Mouse (Mus musculus): ENCODE results near the gene 4930447C04Rik. TPM values are rescaled to one million over a fixed set of nuclear protein-coding genes. Genes with fewer than 3 reads are reported as not detected.
A peak's percentile ranks its signal among the peaks of the same experiment; 100 is the strongest.

Gene 4930447C04Rik
- polyA plus RNA-seq, 1 experiment, result not detected

DNA sequence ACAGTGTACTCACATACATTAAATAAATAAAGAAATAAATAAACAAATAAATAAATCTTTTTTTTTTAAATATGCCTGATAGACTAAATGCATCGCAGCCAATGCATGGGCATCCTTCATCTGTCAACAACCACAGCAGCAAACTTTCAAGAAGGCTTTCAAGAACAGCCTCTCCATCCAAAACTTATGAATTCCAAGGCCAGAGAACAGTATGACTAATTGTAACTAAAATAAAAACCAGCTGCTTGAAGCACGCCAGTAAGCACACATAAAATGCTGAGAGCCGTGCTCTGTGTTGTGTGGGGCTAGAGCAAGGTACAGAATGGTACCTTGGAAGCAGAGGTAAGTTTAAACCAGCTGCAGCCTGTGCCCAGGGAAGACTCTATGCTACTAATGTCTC lies 37.3 kb upstream of the 4930447C04Rik start:
- H3K36me3 ChIP-seq (ENCODE audit: control insufficient read depth, insufficient read depth), result no peaks in the 10 kb centered on the region
- H3ac ChIP-seq (ENCODE audit: control insufficient read depth, insufficient read length), result no peak overlapping the region
- no peak overlapping the region for H3K4me3 ChIP-seq
- peaks cover 7% of the 10 kb centered on the region for H3K27me3 ChIP-seq (ENCODE audit: control insufficient read depth, insufficient read depth, insufficient read length)
- H3K4me2 ChIP-seq (ENCODE audit: low read depth), result no peak overlapping the region
- no peaks in the 10 kb centered on the region for H3K79me2 ChIP-seq (ENCODE audit: control insufficient read depth, insufficient read depth)
- TF ChIP-seq SRF (IDR thresholded peaks at IDR 0.05; ENCODE audit: control insufficient read depth, insufficient read length, low read depth), result no peak
- TF ChIP-seq REST (IDR thresholded peaks at IDR 0.05; ENCODE audit: insufficient read depth, insufficient read length), result no peak
- no peak for TF ChIP-seq POLR2AphosphoS2 (IDR thresholded peaks at IDR 0.05; ENCODE audit: insufficient read length, low read depth)
- TF ChIP-seq TCF12 (IDR thresholded peaks at IDR 0.05; ENCODE audit: insufficient read depth, poor library complexity, severe bottlenecking), result no peak
- TF ChIP-seq MYOD1 (IDR thresholded peaks at IDR 0.05; ENCODE audit: control insufficient read depth in 1 of 3, insufficient read length in 2 of 3, low read depth in 2 of 3), result no peak
- TF ChIP-seq POLR2A (IDR thresholded peaks at IDR 0.05; ENCODE audit: insufficient read length, low read depth), result no peak

- Histone ChIP-seq H3K4me3 (no peak overlapping the region), H3K4me2 (ENCODE audit: low read depth) (peak overlapping the region; percentile 87), H3K27me3 (ENCODE audit: control insufficient read depth, insufficient read depth, insufficient read length) (peaks cover 16% of the 10 kb centered on the region), H3ac (ENCODE audit: control insufficient read depth, insufficient read length) (no peak overlapping the region), H3K36me3 (ENCODE audit: control insufficient read depth, insufficient read depth) (no peaks in the 10 kb centered on the region), H3K79me2 (ENCODE audit: control insufficient read depth, insufficient read depth) (no peaks in the 10 kb centered on the region)
- no peak for TF ChIP-seq TCF3 (IDR thresholded peaks at IDR 0.05; ENCODE audit: insufficient read length, low read depth)
- no peak for TF ChIP-seq REST (IDR thresholded peaks at IDR 0.05; ENCODE audit: insufficient read depth, insufficient read length)
- TF ChIP-seq POLR2A (IDR thresholded peaks at IDR 0.05; ENCODE audit: insufficient read length, low read depth), result no peak
- no peak for TF ChIP-seq POLR2AphosphoS2 (IDR thresholded peaks at IDR 0.05; ENCODE audit: insufficient read length, low read depth)
- no peak for TF ChIP-seq TCF12 (IDR thresholded peaks at IDR 0.05; ENCODE audit: insufficient read depth, poor library complexity, severe bottlenecking)
- no peak for TF ChIP-seq MAX (IDR thresholded peaks at IDR 0.05; ENCODE audit: low read depth)
- no peak for TF ChIP-seq E2F4 (IDR thresholded peaks at IDR 0.05; ENCODE audit: insufficient read depth)
- no peak for TF ChIP-seq CEBPB (IDR thresholded peaks at IDR 0.05; ENCODE audit: insufficient read depth, poor library complexity, severe bottlenecking)
- TF ChIP-seq SRF (IDR thresholded peaks at IDR 0.05; ENCODE audit: control insufficient read depth, insufficient read length, low read depth), result no peak
- TF ChIP-seq MYOG (IDR thresholded peaks at IDR 0.05; ENCODE audit: control insufficient read depth in 1 of 3, insufficient read depth in 1 of 3, insufficient read length in 2 of 3, low read depth in 2 of 3), result no peak
- no peak for TF ChIP-seq MYOD1 (IDR thresholded peaks at IDR 0.05; ENCODE audit: control insufficient read depth in 1 of 3, insufficient read length in 2 of 3, low read depth in 2 of 3)
- TF ChIP-seq USF1 (IDR thresholded peaks at IDR 0.05; ENCODE audit: low read depth), result no peak
Measured at GRCm38 (mm10) chr12:72976718-72977117, 36.1 kb upstream of the 4930447C04Rik start.

DNA sequence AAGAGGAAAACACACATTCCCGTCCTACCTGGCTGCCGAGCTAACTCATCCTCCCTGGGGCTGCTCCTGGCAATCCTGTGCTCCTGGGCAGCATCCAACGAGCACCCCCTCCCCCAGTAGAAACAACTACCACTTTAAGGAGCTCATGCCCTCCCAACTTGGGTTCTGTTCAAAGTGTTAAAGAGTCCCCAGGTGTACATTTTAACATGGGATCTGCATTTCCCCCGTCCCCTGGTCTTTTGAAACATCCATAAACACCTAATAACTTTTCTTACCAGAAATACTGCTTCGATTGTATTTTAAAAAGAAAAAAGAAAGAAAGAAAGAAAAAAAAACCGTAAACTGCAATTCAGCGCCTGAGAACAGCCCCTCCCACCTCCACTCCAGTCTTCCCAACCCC lies 35.6 kb upstream of the 4930447C04Rik start:
- Histone ChIP-seq H3K27me3 (ENCODE audit: control insufficient read depth, insufficient read depth, insufficient read length) (peaks cover 18% of the 10 kb centered on the region), H3K4me2 (ENCODE audit: low read depth) (peak overlapping the region; percentile 87), H3K4me3 (no peak overlapping the region), H3K79me2 (ENCODE audit: control insufficient read depth, insufficient read depth) (no peaks in the 10 kb centered on the region), H3ac (ENCODE audit: control insufficient read depth, insufficient read length) (no peak overlapping the region), H3K36me3 (ENCODE audit: control insufficient read depth, insufficient read depth) (no peaks in the 10 kb centered on the region)
- TF ChIP-seq POLR2A (IDR thresholded peaks at IDR 0.05; ENCODE audit: insufficient read length, low read depth) (no peak), TCF12 (IDR thresholded peaks at IDR 0.05; ENCODE audit: insufficient read depth, poor library complexity, severe bottlenecking) (no peak), USF1 (IDR thresholded peaks at IDR 0.05; ENCODE audit: low read depth) (no peak), TCF3 (IDR thresholded peaks at IDR 0.05; ENCODE audit: insufficient read length, low read depth) (no peak), POLR2AphosphoS2 (IDR thresholded peaks at IDR 0.05; ENCODE audit: insufficient read length, low read depth) (no peak), MYOD1 (IDR thresholded peaks at IDR 0.05; ENCODE audit: control insufficient read depth in 1 of 3, insufficient read length in 2 of 3, low read depth in 2 of 3) (no peak), SRF (IDR thresholded peaks at IDR 0.05; ENCODE audit: control insufficient read depth, insufficient read length, low read depth) (no peak), CEBPB (IDR thresholded peaks at IDR 0.05; ENCODE audit: insufficient read depth, poor library complexity, severe bottlenecking) (no peak), REST (IDR thresholded peaks at IDR 0.05; ENCODE audit: insufficient read depth, insufficient read length) (no peak), MYOG (IDR thresholded peaks at IDR 0.05; ENCODE audit: control insufficient read depth in 1 of 3, insufficient read depth in 1 of 3, insufficient read length in 2 of 3, low read depth in 2 of 3) (no peak)

DNA sequence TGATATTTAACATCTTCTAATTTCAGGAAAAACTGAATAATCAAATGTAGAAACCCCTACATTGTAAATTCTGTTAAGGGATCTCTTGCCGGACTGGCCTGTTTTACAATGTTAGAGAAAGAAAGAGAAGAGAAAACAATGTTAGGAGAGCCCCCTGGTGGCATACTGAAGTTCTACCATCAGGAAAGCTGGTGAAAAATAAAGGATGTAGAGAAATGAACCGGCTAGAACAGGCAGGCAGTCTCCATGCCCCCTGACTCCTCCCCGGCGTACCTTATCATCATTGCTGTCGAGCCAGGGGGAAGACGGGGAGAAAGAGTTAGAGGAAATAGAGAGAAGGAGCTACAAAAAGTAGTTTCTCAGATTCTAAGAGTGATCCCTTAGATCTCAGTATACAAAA lies 32.6 kb upstream of the 4930447C04Rik start:
- H3ac ChIP-seq (ENCODE audit: control insufficient read depth, insufficient read length), result no peak overlapping the region
- TF ChIP-seq MYOD1 (IDR thresholded peaks at IDR 0.05; ENCODE audit: control insufficient read depth in 1 of 3, insufficient read length in 2 of 3, low read depth in 2 of 3) (no peak), E2F4 (IDR thresholded peaks at IDR 0.05; ENCODE audit: insufficient read depth) (no peak), CEBPB (IDR thresholded peaks at IDR 0.05; ENCODE audit: insufficient read depth, poor library complexity, severe bottlenecking) (no peak), POLR2AphosphoS2 (IDR thresholded peaks at IDR 0.05; ENCODE audit: insufficient read length, low read depth) (no peak), MAX (IDR thresholded peaks at IDR 0.05; ENCODE audit: low read depth) (no peak), USF1 (IDR thresholded peaks at IDR 0.05; ENCODE audit: low read depth) (no peak), SRF (IDR thresholded peaks at IDR 0.05; ENCODE audit: control insufficient read depth, insufficient read length, low read depth) (no peak), TCF3 (IDR thresholded peaks at IDR 0.05; ENCODE audit: insufficient read length, low read depth) (no peak)
- H3K27me3 ChIP-seq (ENCODE audit: control insufficient read depth, insufficient read depth, insufficient read length), result peaks cover 27% of the 10 kb centered on the region
- no peaks in the 10 kb centered on the region for H3K79me2 ChIP-seq (ENCODE audit: control insufficient read depth, insufficient read depth)
- no peaks in the 10 kb centered on the region for H3K36me3 ChIP-seq (ENCODE audit: control insufficient read depth, insufficient read depth)
- H3K4me3 ChIP-seq, result no peak overlapping the region
- H3K4me2 ChIP-seq (ENCODE audit: low read depth), result no peak overlapping the region

DNA sequence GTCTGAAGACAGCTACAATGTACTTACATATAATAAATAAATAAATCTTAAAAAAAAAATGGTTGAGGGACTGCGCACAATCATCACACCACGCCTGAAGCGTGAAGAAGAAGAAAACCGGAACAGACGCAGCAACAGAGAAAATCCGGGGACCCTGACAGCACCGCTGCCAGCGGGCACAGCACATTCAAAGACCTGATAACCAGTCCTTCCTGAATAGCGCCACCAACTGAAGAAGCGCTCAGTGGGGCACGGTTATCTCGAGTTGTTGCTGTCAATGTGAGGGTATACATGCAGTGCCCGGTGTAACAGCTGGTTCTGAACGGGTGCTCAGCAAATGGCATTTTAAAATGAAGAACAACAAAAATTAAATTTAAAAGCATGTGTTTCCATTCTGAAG lies 30.0 kb upstream of the 4930447C04Rik start:
- Histone ChIP-seq H3ac (ENCODE audit: control insufficient read depth, insufficient read length) (no peak overlapping the region), H3K4me3 (no peak overlapping the region), H3K27me3 (ENCODE audit: control insufficient read depth, insufficient read depth, insufficient read length) (peaks cover 37% of the 10 kb centered on the region), H3K36me3 (ENCODE audit: control insufficient read depth, insufficient read depth) (no peaks in the 10 kb centered on the region), H3K79me2 (ENCODE audit: control insufficient read depth, insufficient read depth) (no peaks in the 10 kb centered on the region), H3K4me2 (ENCODE audit: low read depth) (no peak overlapping the region)
- TF ChIP-seq POLR2AphosphoS2 (IDR thresholded peaks at IDR 0.05; ENCODE audit: insufficient read length, low read depth) (no peak), POLR2A (IDR thresholded peaks at IDR 0.05; ENCODE audit: insufficient read length, low read depth) (no peak), MAX (IDR thresholded peaks at IDR 0.05; ENCODE audit: low read depth) (no peak), E2F4 (IDR thresholded peaks at IDR 0.05; ENCODE audit: insufficient read depth) (no peak), USF1 (IDR thresholded peaks at IDR 0.05; ENCODE audit: low read depth) (no peak), MYOG (IDR thresholded peaks at IDR 0.05; ENCODE audit: control insufficient read depth in 1 of 3, insufficient read depth in 1 of 3, insufficient read length in 2 of 3, low read depth in 2 of 3) (no peak), TCF3 (IDR thresholded peaks at IDR 0.05; ENCODE audit: insufficient read length, low read depth) (no peak), SRF (IDR thresholded peaks at IDR 0.05; ENCODE audit: control insufficient read depth, insufficient read length, low read depth) (no peak), TCF12 (IDR thresholded peaks at IDR 0.05; ENCODE audit: insufficient read depth, poor library complexity, severe bottlenecking) (no peak), REST (IDR thresholded peaks at IDR 0.05; ENCODE audit: insufficient read depth, insufficient read length) (no peak), CEBPB (IDR thresholded peaks at IDR 0.05; ENCODE audit: insufficient read depth, poor library complexity, severe bottlenecking) (no peak), MYOD1 (IDR thresholded peaks at IDR 0.05; ENCODE audit: control insufficient read depth in 1 of 3, insufficient read length in 2 of 3, low read depth in 2 of 3) (no peak)

All from myocyte (in vitro differentiated cells).